Mouse (Mus musculus) olfactory bulb, adult 2 months (tissue): ENCODE results near the gene Gjc1.

ENCODE experiments used
- CTCF ChIP-seq: fragments of 200-500 bp; IDR thresholded peaks from 2 replicates; pipeline ENCODE4 v1.5.1; 2012; ENCODE audit warnings: low read depth, mild to moderate bottlenecking, low read length, moderate library complexity; ENCODE audit not compliant: insufficient read depth
- POLR2A ChIP-seq: fragments of 200-500 bp; IDR thresholded peaks from 2 replicates; pipeline ENCODE4 v1.6.1; 2012; ENCODE audit warnings: mild to moderate bottlenecking, low read depth, low read length, moderate library complexity; ENCODE audit not compliant: insufficient read depth

- TF ChIP-seq POLR2A, result no peak
- TF ChIP-seq CTCF, result no peak
Observed at GRCm38 (mm10) chr11:102761309-102762210, 57.9 kb downstream of the Gjc1 start, which contains the start of gene Adam11.
